Mouse (Mus musculus) bone marrow macrophage, adult 2 months (primary cell): ENCODE measurements around the gene Bzw1.

Experiments used
- CTCF ChIP-seq: IDR thresholded peaks from 2 replicates; pipeline ENCODE4 v1.5.1; 2012; ENCODE audit warnings: low read depth, mild to moderate bottlenecking, low read length, moderate library complexity
- POLR2A ChIP-seq: IDR thresholded peaks from 2 replicates; pipeline ENCODE4 v1.6.1; 2012; ENCODE audit warnings: mild to moderate bottlenecking, low read depth, low read length, borderline replicate concordance

- TF ChIP-seq CTCF: no peak
- no peak for TF ChIP-seq POLR2A
Observed at GRCm38 (mm10) chr1:58409553-58410197, 17.0 kb downstream of the Bzw1 start.
